Mouse (Mus musculus): ENCODE data around the gene Ctnna3. TPM values are rescaled to one million over a fixed set of nuclear protein-coding genes. Genes with fewer than 3 reads are reported as not detected.

The Ctnna3 gene
- polyA plus RNA-seq, 1 experiment = 0.17 TPM

DNA sequence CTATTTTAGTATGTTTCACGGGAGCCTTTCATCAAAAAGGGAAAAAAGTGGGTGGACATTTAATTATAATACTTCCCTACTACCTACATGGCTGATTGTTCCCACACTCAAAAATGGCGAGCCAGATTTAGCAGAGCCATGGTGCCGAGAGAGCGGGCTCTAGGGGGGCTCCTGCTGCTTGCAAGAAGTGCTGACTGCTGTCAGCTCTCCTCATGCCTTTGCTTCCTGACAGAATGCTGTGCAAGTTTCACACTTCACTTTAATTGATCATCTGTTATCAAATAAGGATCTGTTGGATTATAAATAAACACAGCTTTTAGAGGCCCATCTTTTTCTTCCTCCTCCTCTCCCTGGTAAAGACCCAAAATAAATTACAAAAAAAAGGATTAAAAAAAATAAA, 838.3 kb downstream of the Ctnna3 start:
- H3ac ChIP-seq (ENCODE audit: control insufficient read depth, insufficient read length) = no peak overlapping the region
- H3K27me3 ChIP-seq (ENCODE audit: control insufficient read depth, insufficient read depth, insufficient read length) = no peaks in the 10 kb centered on the region
- H3K4me3 ChIP-seq = no peak overlapping the region
- no peaks in the 10 kb centered on the region for H3K79me2 ChIP-seq (ENCODE audit: control insufficient read depth, insufficient read depth)
- no peaks in the 10 kb centered on the region for H3K36me3 ChIP-seq (ENCODE audit: control insufficient read depth, insufficient read depth)
- no peak for TF ChIP-seq REST (IDR thresholded peaks at IDR 0.05; ENCODE audit: insufficient read depth, insufficient read length)
- H3K4me2 ChIP-seq (ENCODE audit: low read depth) = no peak overlapping the region

DNA sequence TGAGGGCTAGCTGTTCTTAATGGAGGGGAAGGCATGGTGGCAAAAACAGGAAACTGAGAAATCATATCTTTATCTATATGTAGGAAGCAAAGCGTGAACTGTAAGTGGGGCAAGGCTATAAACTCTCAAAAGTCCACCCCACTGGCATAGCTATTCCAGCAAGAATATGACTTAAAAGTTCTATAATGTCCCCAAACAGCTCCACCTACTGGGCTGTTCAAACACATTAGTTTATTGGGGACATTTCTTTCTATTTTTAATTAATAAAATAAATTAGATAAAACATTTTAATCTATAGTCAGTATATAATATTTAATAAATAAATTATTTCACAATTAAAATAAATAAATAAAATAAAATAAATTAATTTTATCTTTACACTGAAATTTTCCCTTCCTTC, 845.2 kb downstream of the Ctnna3 start:
- no peak overlapping the region for H3K4me3 ChIP-seq
- no peaks in the 10 kb centered on the region for H3K36me3 ChIP-seq (ENCODE audit: control insufficient read depth, insufficient read depth)
- no peak overlapping the region for H3ac ChIP-seq (ENCODE audit: control insufficient read depth, insufficient read length)
- H3K79me2 ChIP-seq (ENCODE audit: control insufficient read depth, insufficient read depth) = no peaks in the 10 kb centered on the region
- H3K27me3 ChIP-seq (ENCODE audit: control insufficient read depth, insufficient read depth, insufficient read length) = no peaks in the 10 kb centered on the region
- H3K4me2 ChIP-seq (ENCODE audit: low read depth) = no peak overlapping the region
- no peak for TF ChIP-seq TCF12 (IDR thresholded peaks at IDR 0.05; ENCODE audit: insufficient read depth, poor library complexity, severe bottlenecking)

DNA sequence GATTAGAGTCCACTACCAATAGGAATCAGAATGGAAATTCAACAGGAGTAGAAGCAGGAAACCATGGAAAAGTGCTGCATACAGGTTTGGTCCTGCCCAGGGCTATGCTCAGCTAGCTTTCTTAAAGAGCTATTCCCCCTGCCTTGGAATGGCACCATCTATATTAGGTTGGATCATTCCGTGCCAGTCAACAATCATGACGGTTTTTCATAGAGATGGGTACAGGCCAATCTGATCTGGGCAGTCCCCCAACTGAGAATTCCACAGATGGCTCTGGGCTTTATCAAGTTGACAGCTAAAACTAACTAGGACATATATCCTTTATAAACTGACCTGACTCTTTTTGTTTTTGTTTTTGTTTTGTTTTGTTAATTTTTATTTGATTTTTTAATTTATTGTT, 848.9 kb downstream of the Ctnna3 start:
- Histone ChIP-seq H3K4me2 (ENCODE audit: low read depth) (no peak overlapping the region), H3K4me3 (no peak overlapping the region), H3ac (ENCODE audit: control insufficient read depth, insufficient read length) (no peak overlapping the region), H3K36me3 (ENCODE audit: control insufficient read depth, insufficient read depth) (no peaks in the 10 kb centered on the region), H3K79me2 (ENCODE audit: control insufficient read depth, insufficient read depth) (no peaks in the 10 kb centered on the region), H3K27me3 (ENCODE audit: control insufficient read depth, insufficient read depth, insufficient read length) (no peaks in the 10 kb centered on the region)
- TF ChIP-seq POLR2AphosphoS2 (IDR thresholded peaks at IDR 0.05; ENCODE audit: insufficient read length, low read depth) (no peak), E2F4 (IDR thresholded peaks at IDR 0.05; ENCODE audit: insufficient read depth) (no peak), MYOG (IDR thresholded peaks at IDR 0.05; ENCODE audit: control insufficient read depth in 1 of 3, insufficient read depth in 1 of 3, insufficient read length in 2 of 3, low read depth in 2 of 3) (no peak), TCF3 (IDR thresholded peaks at IDR 0.05; ENCODE audit: insufficient read length, low read depth) (no peak), MYOD1 (IDR thresholded peaks at IDR 0.05; ENCODE audit: control insufficient read depth in 1 of 3, insufficient read length in 2 of 3, low read depth in 2 of 3) (no peak), MAX (IDR thresholded peaks at IDR 0.05; ENCODE audit: low read depth) (no peak), POLR2A (IDR thresholded peaks at IDR 0.05; ENCODE audit: insufficient read length, low read depth) (no peak), USF1 (IDR thresholded peaks at IDR 0.05; ENCODE audit: low read depth) (no peak)

DNA sequence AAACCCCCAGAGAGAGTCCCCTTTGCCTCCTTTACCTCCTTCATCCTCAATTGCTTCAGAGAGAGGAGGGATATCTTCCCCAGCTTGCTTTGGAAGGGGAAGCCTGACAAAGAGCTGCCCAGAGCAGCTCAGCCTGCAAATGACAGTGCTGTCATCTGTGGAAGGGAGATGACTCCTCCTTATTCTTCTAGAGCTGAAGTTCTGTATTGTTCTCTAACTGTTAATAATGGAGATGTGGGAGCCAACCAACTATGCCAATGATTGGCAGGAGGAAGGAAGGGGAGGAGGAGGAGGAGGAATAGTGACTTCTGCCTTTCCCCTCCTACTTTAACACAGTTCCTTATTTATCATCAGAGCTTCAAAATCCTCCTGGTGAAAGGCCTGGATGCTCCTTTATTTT, 875.9 kb downstream of the Ctnna3 start:
- Histone ChIP-seq H3K4me3 (no peak overlapping the region), H3K79me2 (ENCODE audit: control insufficient read depth, insufficient read depth) (no peaks in the 10 kb centered on the region), H3K4me2 (ENCODE audit: low read depth) (no peak overlapping the region), H3K36me3 (ENCODE audit: control insufficient read depth, insufficient read depth) (no peaks in the 10 kb centered on the region), H3K27me3 (ENCODE audit: control insufficient read depth, insufficient read depth, insufficient read length) (no peaks in the 10 kb centered on the region), H3ac (ENCODE audit: control insufficient read depth, insufficient read length) (no peak overlapping the region)
- TF ChIP-seq E2F4 (IDR thresholded peaks at IDR 0.05; ENCODE audit: insufficient read depth) = no peak
- no peak for TF ChIP-seq MYOG (IDR thresholded peaks at IDR 0.05; ENCODE audit: control insufficient read depth in 1 of 3, insufficient read depth in 1 of 3, insufficient read length in 2 of 3, low read depth in 2 of 3)
- TF ChIP-seq POLR2AphosphoS2 (IDR thresholded peaks at IDR 0.05; ENCODE audit: insufficient read length, low read depth) = no peak
- TF ChIP-seq USF1 (IDR thresholded peaks at IDR 0.05; ENCODE audit: low read depth) = no peak
- no peak for TF ChIP-seq CEBPB (IDR thresholded peaks at IDR 0.05; ENCODE audit: insufficient read depth, poor library complexity, severe bottlenecking)
- no peak for TF ChIP-seq SRF (IDR thresholded peaks at IDR 0.05; ENCODE audit: control insufficient read depth, insufficient read length, low read depth)
- TF ChIP-seq MAX (IDR thresholded peaks at IDR 0.05; ENCODE audit: low read depth) = no peak
- no peak for TF ChIP-seq TCF12 (IDR thresholded peaks at IDR 0.05; ENCODE audit: insufficient read depth, poor library complexity, severe bottlenecking)
- no peak for TF ChIP-seq TCF3 (IDR thresholded peaks at IDR 0.05; ENCODE audit: insufficient read length, low read depth)
- no peak for TF ChIP-seq POLR2A (IDR thresholded peaks at IDR 0.05; ENCODE audit: insufficient read length, low read depth)
- TF ChIP-seq REST (IDR thresholded peaks at IDR 0.05; ENCODE audit: insufficient read depth, insufficient read length) = no peak
- no peak for TF ChIP-seq MYOD1 (IDR thresholded peaks at IDR 0.05; ENCODE audit: control insufficient read depth in 1 of 3, insufficient read length in 2 of 3, low read depth in 2 of 3)

DNA sequence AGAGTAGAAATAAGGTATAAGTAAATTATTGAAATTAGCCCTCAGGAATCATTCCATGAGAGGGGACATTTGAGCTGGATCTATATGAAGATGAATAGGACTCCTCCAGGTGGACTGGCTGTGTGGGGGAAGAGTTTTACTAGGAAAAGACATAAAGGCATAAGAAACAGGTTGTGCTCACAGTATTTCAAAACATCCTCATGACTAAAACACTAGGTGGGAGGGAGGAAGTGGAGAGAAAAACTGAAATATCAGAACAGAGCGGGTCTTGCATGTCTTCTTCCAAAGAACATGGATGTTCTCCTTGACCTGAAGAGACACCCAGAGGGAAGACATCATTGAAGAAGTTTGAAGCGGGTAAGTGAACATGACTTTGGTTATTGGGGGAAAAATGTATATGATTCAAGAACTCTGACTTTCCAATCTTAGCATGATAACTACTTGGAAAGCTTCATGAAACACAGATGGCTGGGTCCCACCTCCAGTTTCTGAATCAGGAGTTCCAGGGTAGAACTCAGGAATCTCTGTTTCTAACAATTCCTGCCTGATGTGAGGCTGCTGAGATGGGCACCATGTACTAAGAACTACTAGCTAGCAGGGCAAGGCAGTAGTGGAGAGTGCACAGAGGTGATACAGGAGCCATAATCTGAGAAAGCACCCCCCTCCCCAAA, 881.9 kb downstream of the Ctnna3 start:
- TF ChIP-seq POLR2A (IDR thresholded peaks at IDR 0.05; ENCODE audit: insufficient read length, low read depth) (no peak), REST (IDR thresholded peaks at IDR 0.05; ENCODE audit: insufficient read depth, insufficient read length) (no peak), TCF3 (IDR thresholded peaks at IDR 0.05; ENCODE audit: insufficient read length, low read depth) (no peak), MAX (IDR thresholded peaks at IDR 0.05; ENCODE audit: low read depth) (no peak), POLR2AphosphoS2 (IDR thresholded peaks at IDR 0.05; ENCODE audit: insufficient read length, low read depth) (no peak), CEBPB (IDR thresholded peaks at IDR 0.05; ENCODE audit: insufficient read depth, poor library complexity, severe bottlenecking) (no peak), USF1 (IDR thresholded peaks at IDR 0.05; ENCODE audit: low read depth) (no peak), E2F4 (IDR thresholded peaks at IDR 0.05; ENCODE audit: insufficient read depth) (no peak), MYOD1 (IDR thresholded peaks at IDR 0.05; ENCODE audit: control insufficient read depth in 1 of 3, insufficient read length in 2 of 3, low read depth in 2 of 3) (no peak)
- Histone ChIP-seq H3K36me3 (ENCODE audit: control insufficient read depth, insufficient read depth) (no peaks in the 10 kb centered on the region), H3K27me3 (ENCODE audit: control insufficient read depth, insufficient read depth, insufficient read length) (no peaks in the 10 kb centered on the region), H3K4me3 (no peak overlapping the region), H3K4me2 (ENCODE audit: low read depth) (no peak overlapping the region), H3K79me2 (ENCODE audit: control insufficient read depth, insufficient read depth) (no peaks in the 10 kb centered on the region), H3ac (ENCODE audit: control insufficient read depth, insufficient read length) (no peak overlapping the region)

All from myocyte (in vitro differentiated cells).